Mouse (Mus musculus): ENCODE measurements around the gene Qk. TPM values are rescaled to one million over a fixed set of nuclear protein-coding genes. Genes with fewer than 3 reads are reported as not detected.

Gene Qk
- total RNA-seq, 2 experiments from 2014 or later: 311 to 342 TPM

DNA sequence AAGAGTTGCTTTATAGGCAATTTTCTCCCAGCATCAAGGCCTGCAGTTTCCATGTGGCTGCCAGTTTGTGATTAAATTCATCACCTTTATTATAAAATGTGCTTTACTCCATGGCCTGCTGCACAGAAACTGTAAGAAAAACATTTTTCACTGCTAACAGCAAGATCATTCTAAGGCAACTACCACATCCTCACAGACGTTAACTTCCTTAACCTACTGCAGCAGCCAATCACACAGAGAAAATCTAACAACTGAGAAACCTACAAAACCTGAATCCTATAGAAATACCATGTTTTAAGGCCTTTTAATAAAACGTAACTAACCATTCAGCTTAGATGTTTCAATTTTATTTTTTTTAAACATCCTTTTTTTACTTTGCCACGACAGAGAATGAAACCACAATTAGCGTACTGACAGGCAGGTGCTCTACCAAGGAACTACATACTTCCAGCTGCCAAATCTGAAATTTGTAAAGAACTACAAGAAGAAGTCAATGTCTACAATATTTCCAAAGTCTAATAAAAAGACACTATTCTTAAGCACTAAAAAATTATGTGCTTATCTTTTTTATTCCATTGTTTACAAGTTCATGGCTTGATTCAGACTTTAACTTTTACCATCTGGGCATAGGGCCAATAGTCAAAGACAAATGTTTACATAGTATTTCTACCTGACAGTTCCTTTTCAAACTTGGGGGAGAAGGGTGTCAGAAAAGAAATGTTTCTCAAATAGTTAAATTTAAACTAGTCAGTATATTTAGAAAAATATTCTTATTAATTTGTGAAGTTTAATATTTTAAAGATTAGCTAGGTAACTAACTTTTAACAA, 18.5 kb downstream of the Qk start:
- intact Hi-C loops (cut with DNase I): no loop called here
- DNase-seq (ENCODE audit: extremely low spot score in 1 of 2, low spot score in 2 of 2): no peak
- H3K4me3 ChIP-seq: no peak overlapping the region
- no peak for TF ChIP-seq CTCF (IDR thresholded peaks at IDR 0.05)
- no peak overlapping the region for H3K27ac ChIP-seq

DNA sequence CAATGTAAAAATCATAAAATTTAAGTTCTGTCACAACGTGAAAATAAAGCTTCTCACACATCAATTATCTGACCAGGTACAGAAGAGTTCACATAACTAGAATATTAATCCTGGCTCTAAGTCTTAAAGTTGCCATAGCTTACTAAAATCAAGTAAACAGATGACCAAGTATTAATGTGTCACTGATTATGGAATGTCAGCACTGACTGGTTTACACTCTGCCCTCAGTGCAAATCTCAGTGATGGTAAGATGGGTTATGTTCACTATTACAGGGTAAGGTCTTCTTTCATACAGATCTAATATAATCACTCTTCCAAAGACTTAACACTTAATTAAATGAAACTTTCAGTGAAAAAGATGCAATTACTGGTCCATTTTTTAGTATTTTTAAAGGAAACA, 20.3 kb downstream of the Qk start:
- no peak overlapping the region for H3K27ac ChIP-seq
- H3K4me3 ChIP-seq: no peak overlapping the region
- intact Hi-C loops (cut with DNase I): no loop called here
- no peak for DNase-seq (ENCODE audit: extremely low spot score in 1 of 2, low spot score in 2 of 2)
- no peak for TF ChIP-seq CTCF (IDR thresholded peaks at IDR 0.05)

DNA sequence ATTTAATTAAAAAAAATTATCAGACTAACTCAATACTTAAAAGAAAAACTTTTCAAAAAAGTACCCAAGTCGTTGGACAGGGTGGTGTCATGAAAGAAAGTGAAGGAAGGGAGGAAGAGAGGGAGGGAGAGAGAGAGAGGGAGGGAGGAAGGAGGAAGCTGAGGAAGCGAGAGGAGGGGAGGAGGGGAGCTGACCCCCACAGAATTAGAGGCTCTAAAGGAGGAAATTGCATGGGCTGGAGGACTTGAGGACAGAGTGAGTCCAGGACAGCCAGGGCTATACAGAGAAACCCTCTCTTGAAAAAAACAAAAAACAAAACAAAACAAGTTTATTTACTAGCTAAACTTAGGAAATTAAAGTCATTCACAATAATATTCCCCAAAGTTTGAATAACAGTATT, 27.1 kb downstream of the Qk start:
- intact Hi-C loops (cut with DNase I): no loop called here
- no peak for TF ChIP-seq CTCF (IDR thresholded peaks at IDR 0.05)

DNA sequence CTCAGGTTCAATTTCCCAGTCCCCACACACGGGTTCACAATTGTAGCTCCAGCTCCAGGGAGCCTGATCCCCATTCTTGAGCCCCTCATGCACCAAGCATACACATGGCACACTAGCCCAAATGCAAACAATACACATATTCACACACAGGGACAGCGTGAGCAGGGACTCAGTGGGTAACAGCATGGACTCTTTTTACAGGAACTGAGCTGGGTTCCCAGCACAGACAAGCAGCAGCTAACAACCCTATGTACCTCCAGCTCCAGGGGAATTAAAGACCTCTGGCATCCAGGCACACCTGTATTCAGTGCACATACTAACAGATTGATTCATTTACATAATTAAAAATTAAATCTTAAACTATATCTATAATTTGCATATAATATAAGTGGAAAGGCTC, 34.9 kb downstream of the Qk start:
- H3K4me3 ChIP-seq: no peak overlapping the region
- no peak overlapping the region for H3K27ac ChIP-seq
- TF ChIP-seq CTCF (IDR thresholded peaks at IDR 0.05): no peak
- no peak for DNase-seq (ENCODE audit: extremely low spot score in 1 of 2, low spot score in 2 of 2)
- intact Hi-C loops (cut with DNase I): no loop called here

More for the DNA sequence above, 27.1 kb downstream of the Qk start:
- H3K4me3 ChIP-seq: no peak overlapping the region
- no peak overlapping the region for H3K27ac ChIP-seq
- no peak for DNase-seq (ENCODE audit: extremely low spot score in 1 of 2, low spot score in 2 of 2)

DNA sequence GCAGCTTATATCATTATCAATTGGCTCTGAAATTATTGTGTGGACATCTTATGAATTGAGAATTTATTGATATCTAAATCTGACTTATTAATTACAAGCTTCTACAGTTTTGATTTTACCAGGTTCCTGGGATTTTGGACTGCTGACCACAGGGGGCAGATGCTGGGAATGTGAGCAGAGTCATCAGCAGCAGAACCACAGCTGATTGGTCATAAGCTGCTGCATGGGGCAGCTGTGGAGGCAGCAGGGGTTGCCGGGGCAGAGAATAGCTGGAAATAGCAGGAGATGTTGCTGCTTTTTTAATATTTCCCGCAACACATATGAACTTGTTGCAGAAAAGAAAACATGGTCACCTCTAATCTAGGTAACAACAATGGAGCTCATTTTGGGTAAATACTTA, 40.1 kb downstream of the Qk start:
- intact Hi-C loops (cut with DNase I): no loop called here
- DNase-seq (ENCODE audit: extremely low spot score in 1 of 2, low spot score in 2 of 2): no peak
- no peak overlapping the region for H3K27ac ChIP-seq
- H3K4me3 ChIP-seq: no peak overlapping the region
- TF ChIP-seq CTCF (IDR thresholded peaks at IDR 0.05): peak; percentile 17

DNA sequence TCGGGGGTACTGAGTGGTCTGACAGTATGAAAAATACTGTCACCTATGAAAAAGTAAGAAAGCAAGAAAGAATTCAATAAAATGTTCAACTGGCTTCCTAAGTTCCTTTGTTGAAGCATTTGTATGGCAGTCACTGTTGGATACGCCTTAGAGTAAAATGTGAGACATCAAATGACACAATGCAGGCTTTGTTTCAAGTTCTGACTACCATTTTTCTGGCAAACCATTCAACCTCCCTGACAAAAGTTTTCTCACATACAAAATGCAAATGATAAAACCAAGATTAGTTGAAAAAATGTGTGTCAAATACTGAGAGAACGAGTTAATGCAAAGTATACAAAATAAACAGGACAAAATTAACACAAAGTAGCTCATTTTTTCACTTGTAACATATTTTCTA, 50.1 kb downstream of the Qk start:
- Histone ChIP-seq H3K27ac (no peak overlapping the region), H3K4me3 (no peak overlapping the region)
- no peak for DNase-seq (ENCODE audit: extremely low spot score in 1 of 2, low spot score in 2 of 2)
- intact Hi-C loops (cut with DNase I): no loop called here
- TF ChIP-seq CTCF (IDR thresholded peaks at IDR 0.05): no peak

DNA sequence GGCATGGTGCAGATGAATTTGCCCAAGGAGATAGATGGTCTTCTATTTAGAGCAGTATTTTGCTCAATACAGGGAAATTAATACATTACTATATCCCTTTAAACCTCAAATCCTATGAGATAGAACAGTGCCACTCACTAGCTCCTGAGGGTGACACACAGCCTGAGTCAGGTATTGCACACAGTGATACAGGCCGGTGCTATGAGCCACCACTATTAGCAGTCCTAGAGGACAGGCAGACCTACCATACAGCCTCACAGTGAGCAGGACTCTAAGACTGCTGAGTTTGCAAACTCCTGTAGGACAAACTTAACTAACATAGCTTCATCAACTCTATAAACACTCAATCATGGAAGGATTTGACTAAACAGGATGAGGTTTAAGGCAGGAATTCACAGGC, 51.2 kb downstream of the Qk start:
- H3K4me3 ChIP-seq: no peak overlapping the region
- no peak for TF ChIP-seq CTCF (IDR thresholded peaks at IDR 0.05)
- intact Hi-C loops (cut with DNase I): no loop called here
- H3K27ac ChIP-seq: no peak overlapping the region
- DNase-seq (ENCODE audit: extremely low spot score in 1 of 2, low spot score in 2 of 2): no peak

DNA sequence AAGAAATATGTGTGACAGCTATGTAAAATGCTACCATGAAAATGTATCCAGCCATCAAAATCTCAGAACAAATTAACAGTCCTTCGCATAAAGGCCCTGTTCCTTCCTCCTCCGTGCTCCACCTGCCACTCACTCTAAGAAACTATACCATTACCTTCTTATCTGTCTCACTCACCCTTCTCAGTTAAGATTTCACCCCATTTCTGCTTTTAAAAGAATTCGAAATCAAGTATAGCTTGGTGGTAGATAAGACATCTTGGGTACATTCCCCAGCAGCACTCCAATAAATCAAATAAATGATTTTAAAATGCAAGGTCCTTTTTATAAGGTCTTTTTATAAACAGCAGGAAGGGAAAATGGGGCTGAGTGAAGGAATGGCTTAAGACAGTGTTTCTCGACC, 53.4 kb downstream of the Qk start:
- H3K4me3 ChIP-seq: no peak overlapping the region
- intact Hi-C loops (cut with DNase I): no loop called here
- no peak for TF ChIP-seq CTCF (IDR thresholded peaks at IDR 0.05)
- no peak overlapping the region for H3K27ac ChIP-seq
- DNase-seq (ENCODE audit: extremely low spot score in 1 of 2, low spot score in 2 of 2): no peak

DNA sequence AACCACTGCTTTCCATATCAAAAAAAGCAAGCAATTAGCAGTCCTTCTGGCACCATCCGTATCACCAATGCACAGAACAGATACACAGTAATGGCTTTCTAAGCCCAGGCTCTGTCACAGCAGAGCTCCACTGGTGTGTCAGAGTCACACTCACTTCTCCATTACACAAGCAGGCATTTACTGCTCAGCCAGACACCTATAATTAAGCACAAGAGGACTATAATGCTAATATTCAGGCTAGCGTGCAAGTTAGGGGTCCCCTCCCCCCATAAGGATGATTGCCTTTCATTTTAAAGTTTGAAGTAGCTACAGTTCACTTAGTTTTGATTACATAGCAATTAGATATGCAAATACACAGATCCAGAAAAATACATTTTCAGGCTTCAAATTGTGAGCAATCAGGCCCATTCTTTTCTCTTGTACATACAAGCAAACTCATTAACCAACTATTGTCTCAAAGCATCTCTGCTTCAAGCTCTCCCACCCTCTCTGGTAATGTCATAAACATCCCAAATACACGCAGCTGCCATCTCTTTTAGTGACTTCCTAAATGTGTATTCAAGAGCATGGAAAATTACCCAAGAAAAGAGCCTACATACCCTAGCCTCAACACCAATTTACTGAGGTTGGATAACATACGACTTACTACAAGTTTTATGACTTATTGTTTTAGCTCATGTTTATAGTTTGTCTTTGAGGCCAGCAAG, 68.2 kb downstream of the Qk start:
- intact Hi-C loops (cut with DNase I): no loop called here
- H3K4me3 ChIP-seq: no peak overlapping the region
- H3K27ac ChIP-seq: no peak overlapping the region; the same call in 1 of the 2 replicates
- DNase-seq (ENCODE audit: extremely low spot score in 1 of 2, low spot score in 2 of 2): no peak
- TF ChIP-seq CTCF (IDR thresholded peaks at IDR 0.05): no peak

DNA sequence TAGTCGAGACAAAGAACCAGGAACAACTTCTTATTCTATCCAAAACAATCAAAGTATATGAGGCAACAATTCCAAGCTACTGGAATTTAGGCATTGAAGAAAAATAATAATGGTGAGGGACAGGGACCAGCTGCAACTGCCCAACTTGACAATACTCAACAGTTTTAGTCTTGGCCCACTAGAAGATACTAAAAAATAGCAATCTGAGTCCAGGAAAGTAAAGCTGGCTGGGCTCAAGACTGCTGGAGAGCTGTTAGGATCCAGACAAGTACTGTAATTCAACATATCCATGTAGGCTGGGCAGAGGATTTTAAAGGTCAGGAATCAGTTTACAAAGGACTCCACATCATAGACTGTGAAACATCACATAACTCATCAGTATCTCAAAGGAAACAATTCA, 79.6 kb downstream of the Qk start:
- TF ChIP-seq CTCF (IDR thresholded peaks at IDR 0.05): no peak
- no peak overlapping the region for H3K4me3 ChIP-seq
- intact Hi-C loops (cut with DNase I): no loop called here
- no peak for DNase-seq (ENCODE audit: extremely low spot score in 1 of 2, low spot score in 2 of 2)
- H3K27ac ChIP-seq: no peak overlapping the region

DNA sequence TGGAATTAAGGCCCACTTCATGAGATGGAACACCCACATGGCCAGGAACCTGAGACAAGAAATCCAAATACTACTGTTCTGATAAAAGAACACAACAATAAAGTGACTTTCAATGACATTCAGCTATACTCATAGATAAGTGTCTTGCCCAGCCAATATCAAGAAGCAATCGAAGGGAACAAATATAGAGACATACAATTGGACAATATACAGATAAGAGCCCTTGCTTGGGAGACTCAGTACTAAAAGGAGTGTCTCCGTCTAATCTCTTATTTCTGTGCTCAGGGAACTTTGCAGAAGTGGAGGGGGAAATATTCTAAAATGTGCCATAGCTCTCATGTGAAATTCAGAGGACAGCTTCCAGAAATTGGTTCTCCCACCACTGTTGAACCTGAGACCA, 83.1 kb downstream of the Qk start:
- no peak for DNase-seq (ENCODE audit: extremely low spot score in 1 of 2, low spot score in 2 of 2)
- Histone ChIP-seq H3K4me3 (no peak overlapping the region), H3K27ac (no peak overlapping the region)
- no peak for TF ChIP-seq CTCF (IDR thresholded peaks at IDR 0.05)
- intact Hi-C loops (cut with DNase I): no loop called here

DNA sequence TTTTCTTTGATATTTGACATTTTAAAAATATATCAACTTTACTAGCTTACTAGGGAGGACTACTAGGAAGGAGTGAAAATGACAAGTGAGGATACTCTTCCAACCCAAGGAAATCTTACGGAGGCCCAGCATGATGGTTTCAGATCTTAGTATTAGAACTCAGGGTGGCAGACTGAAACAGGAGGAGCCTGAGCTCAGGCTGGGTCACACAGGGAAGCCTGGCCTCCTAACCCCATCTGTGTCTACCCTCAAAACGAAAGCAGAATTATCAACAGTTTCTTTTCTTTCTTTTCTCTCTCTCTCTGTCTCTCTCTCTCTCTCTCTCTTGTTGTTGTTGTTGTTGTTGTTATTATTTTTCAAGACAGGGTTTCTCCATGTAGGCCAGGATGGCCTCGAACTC, 87.2 kb downstream of the Qk start:
- Histone ChIP-seq H3K27ac (no peak overlapping the region), H3K4me3 (no peak overlapping the region)
- no peak for TF ChIP-seq CTCF (IDR thresholded peaks at IDR 0.05)
- intact Hi-C loops (cut with DNase I): no loop called here
- no peak for DNase-seq (ENCODE audit: extremely low spot score in 1 of 2, low spot score in 2 of 2)
